ENCODE assay signal across 7 mouse cellular contexts in genomic region chr11:102229331-102229953, GRCm38 (mm10). TPM values are rescaled to one million over a fixed set of nuclear protein-coding genes. Genes with fewer than 3 reads are reported as not detected.
DNase-seq lines count a peak whose midpoint lies in the region; ATAC-seq lines count a peak whose summit lies in the region.

No protein-coding gene starts in this region.

- H3K36me3 ChIP-seq in forebrain, embryonic 13.5 days (ENCODE audit: poor library complexity, severe bottlenecking): no peaks in the 10 kb centered on the region
- H3K36me3 ChIP-seq in limb, embryonic 10.5 days: no peaks in the 10 kb centered on the region
- no peaks in the 10 kb centered on the region for H3K36me3 ChIP-seq in neural tube, embryonic 13.5 days

- peak; percentile 37; the same call in 1 of the 2 replicates for ATAC-seq in forebrain, embryonic 13.5 days
- ATAC-seq in neural tube, embryonic 13.5 days (ENCODE audit: low read depth): peak; percentile 34

- H3K4me3 ChIP-seq in forebrain, embryonic 13.5 days: peak overlapping the region; percentile 79
- peak overlapping the region; percentile 94 for H3K4me3 ChIP-seq in limb, embryonic 10.5 days
- peak overlapping the region; percentile 81 for H3K4me3 ChIP-seq in neural tube, embryonic 13.5 days

- peak overlapping the region; percentile 76 for H3K4me2 ChIP-seq in forebrain, embryonic 13.5 days
- peak overlapping the region; percentile 90 for H3K4me2 ChIP-seq in neural tube, embryonic 13.5 days

- no peaks in the 10 kb centered on the region for H3K27me3 ChIP-seq in forebrain, embryonic 13.5 days
- H3K27me3 ChIP-seq in limb, embryonic 10.5 days (ENCODE audit: low read depth, poor library complexity, severe bottlenecking): peaks cover 38% of the 10 kb centered on the region
- no peaks in the 10 kb centered on the region for H3K27me3 ChIP-seq in neural tube, embryonic 13.5 days

- peak; percentile 34 for DNase-seq in right cerebral cortex, postnatal 25 days
- no peak for DNase-seq in right cerebral cortex, adult 2 months (ENCODE audit: low spot score in 2 of 2)
- peak; percentile 25 to 42 for DNase-seq in adrenal gland, postnatal 36 days
- no peak for DNase-seq in limb, embryonic 10.5 days (ENCODE audit: low spot score)
- DNase-seq in urinary bladder, postnatal 10 days (ENCODE audit: low spot score): no peak

- no peaks in the 10 kb centered on the region for H3K9me3 ChIP-seq in forebrain, embryonic 13.5 days (replicated peaks)
- no peaks in the 10 kb centered on the region for H3K9me3 ChIP-seq in limb, embryonic 10.5 days (replicated peaks)
- no peaks in the 10 kb centered on the region for H3K9me3 ChIP-seq in neural tube, embryonic 13.5 days

- 1% methylated on average over 47 of the region's 47 CpGs for WGBS in forebrain, embryonic 13.5 days
- under 1% methylated on average over 47 of the region's 47 CpGs for WGBS in limb, embryonic 10.5 days
- WGBS in neural tube, embryonic 13.5 days: under 1% methylated on average over 21 of the region's 47 CpGs

- H3K4me1 ChIP-seq in forebrain, embryonic 13.5 days: peaks cover 54% of the 10 kb centered on the region
- H3K4me1 ChIP-seq in limb, embryonic 10.5 days: peaks cover 58% of the 10 kb centered on the region
- H3K4me1 ChIP-seq in neural tube, embryonic 13.5 days (replicated peaks): peaks cover 55% of the 10 kb centered on the region

- peak overlapping the region; percentile 93 for H3K27ac ChIP-seq in forebrain, embryonic 13.5 days
- H3K27ac ChIP-seq in limb, embryonic 10.5 days: peak overlapping the region; percentile 92
- peak overlapping the region; percentile 95 for H3K27ac ChIP-seq in neural tube, embryonic 13.5 days (replicated peaks)

- H3K9ac ChIP-seq in forebrain, embryonic 13.5 days: peak overlapping the region; percentile 90
- H3K9ac ChIP-seq in neural tube, embryonic 13.5 days: peak overlapping the region; percentile 97

RNA-seq across cellular contexts. Expression of gene Hdac5, which starts 0.5 kb away (rescaled TPM):
- total RNA-seq in adrenal gland, postnatal 36 days (2021): 10 to 100 TPM; 96.3 to 96.5 TPM
- polyA plus RNA-seq in forebrain, embryonic 13.5 days (2015; fragmentation: Nextera tagmentation; extraction: Ambion mirVana): 88.2 TPM in 2 replicates
- 36.4 and 50.2 TPM in 2 replicates for polyA plus RNA-seq in limb, embryonic 10.5 days (2016; fragmentation: Nextera tagmentation; extraction: Ambion mirVana)
- 84.4 and 88.7 TPM in 2 replicates for polyA plus RNA-seq in neural tube, embryonic 13.5 days (2015; fragmentation: Nextera tagmentation; extraction: Ambion mirVana)

RNA-seq across cellular contexts. Expression of gene BC030867, which starts 19.2 kb away (rescaled TPM):
- total RNA-seq in adrenal gland, postnatal 36 days (2021): under 1 TPM; 0.66 to 0.76 TPM
- 11.0 and 13.7 TPM in 2 replicates for polyA plus RNA-seq in forebrain, embryonic 13.5 days (2015; fragmentation: Nextera tagmentation; extraction: Ambion mirVana)
- polyA plus RNA-seq in limb, embryonic 10.5 days (2016; fragmentation: Nextera tagmentation; extraction: Ambion mirVana): 33.4 and 35.7 TPM in 2 replicates
- polyA plus RNA-seq in neural tube, embryonic 13.5 days (2015; fragmentation: Nextera tagmentation; extraction: Ambion mirVana): 1.9 and 3.7 TPM in 2 replicates

RNA-seq across cellular contexts. Expression of gene Asb16, which starts 39.1 kb away (rescaled TPM):
- total RNA-seq in adrenal gland, postnatal 36 days (2021): under 1 TPM; 0.10 to 0.30 TPM
- polyA plus RNA-seq in forebrain, embryonic 13.5 days (2015; fragmentation: Nextera tagmentation; extraction: Ambion mirVana): not detected in 2 replicates
- 0.06 and 0.08 TPM in 2 replicates for polyA plus RNA-seq in limb, embryonic 10.5 days (2016; fragmentation: Nextera tagmentation; extraction: Ambion mirVana)
- not detected in 2 replicates for polyA plus RNA-seq in neural tube, embryonic 13.5 days (2015; fragmentation: Nextera tagmentation; extraction: Ambion mirVana)

RNA-seq across cellular contexts. Expression of gene G6pc3, which starts 40.0 kb away (rescaled TPM):
- 100 to 1,000 TPM; 126 to 133 TPM for total RNA-seq in adrenal gland, postnatal 36 days (2021)
- polyA plus RNA-seq in forebrain, embryonic 13.5 days (2015; fragmentation: Nextera tagmentation; extraction: Ambion mirVana): 21.5 and 25.6 TPM in 2 replicates
- 41.4 and 41.6 TPM in 2 replicates for polyA plus RNA-seq in limb, embryonic 10.5 days (2016; fragmentation: Nextera tagmentation; extraction: Ambion mirVana)
- polyA plus RNA-seq in neural tube, embryonic 13.5 days (2015; fragmentation: Nextera tagmentation; extraction: Ambion mirVana): 29.1 and 31.6 TPM in 2 replicates

RNA-seq across cellular contexts. Expression of gene Lsm12, which starts 44.3 kb away (rescaled TPM):
- total RNA-seq in adrenal gland, postnatal 36 days (2021): 10 to 100 TPM; 81.9 to 90.1 TPM
- polyA plus RNA-seq in forebrain, embryonic 13.5 days (2015; fragmentation: Nextera tagmentation; extraction: Ambion mirVana): 155 and 158 TPM in 2 replicates
- 125 and 146 TPM in 2 replicates for polyA plus RNA-seq in limb, embryonic 10.5 days (2016; fragmentation: Nextera tagmentation; extraction: Ambion mirVana)
- 112 and 116 TPM in 2 replicates for polyA plus RNA-seq in neural tube, embryonic 13.5 days (2015; fragmentation: Nextera tagmentation; extraction: Ambion mirVana)

Comparison
In these comparisons a context has a peak if more than half of its experiments do, and no peak if none do; other contexts are left out.
1. DNase-seq: peak in right cerebral cortex, postnatal 25 days (single experiment) and adrenal gland, postnatal 36 days (2 of 2); none in right cerebral cortex, adult 2 months (0 of 2), limb, embryonic 10.5 days (single experiment) and urinary bladder, postnatal 10 days (single experiment).
2. Peak in every context shown above with its lines, with median percentiles within 50 percentile points of each other: H3K27ac ChIP-seq and H3K4me3 ChIP-seq.